Mouse (Mus musculus) lung, embryonic 15.5 days (tissue): ENCODE data around the gene Pnpla2. TPM values are rescaled to one million over a fixed set of nuclear protein-coding genes. Genes with fewer than 3 reads are reported as not detected.

ENCODE experiments used
- ATAC-seq: fragments of 200-750 bp; cut with Nextera tagmentation; 2 replicates; pipeline ENCODE4 v1.8.0; 2017; ENCODE audit warnings: moderate number of reproducible peaks, borderline replicate concordance; ENCODE audit not compliant: low FRiP score, low TSS enrichment; ENCODE audit errors: extremely low read depth
- H3K27ac ChIP-seq: fragments of 300-500 bp; sonication (generic); 2 replicates; pipeline ENCODE4 v1.5.1; 2015; ENCODE audit warnings: moderate library complexity, mild to moderate bottlenecking, inconsistent platforms
- H3K27me3 ChIP-seq: fragments of 300-500 bp; sonication (generic); 2 replicates; pipeline ENCODE4 v1.6.1; 2015; ENCODE audit warnings: inconsistent platforms
- H3K36me3 ChIP-seq: fragments of 300-500 bp; sonication (generic); 2 replicates; pipeline ENCODE4 v1.6.1; 2015; ENCODE audit warnings: inconsistent platforms
- H3K4me1 ChIP-seq: fragments of 300-500 bp; sonication (generic); 2 replicates; pipeline ENCODE4 v1.6.1; 2015; ENCODE audit warnings: inconsistent platforms
- H3K4me2 ChIP-seq: fragments of 300-500 bp; sonication (generic); 2 replicates; pipeline ENCODE4 v1.6.1; 2015; ENCODE audit warnings: inconsistent platforms, mild to moderate bottlenecking, moderate library complexity
- H3K4me3 ChIP-seq: fragments of 300-500 bp; sonication (generic); 2 replicates; pipeline ENCODE4 v1.5.1; 2015; ENCODE audit warnings: mild to moderate bottlenecking, inconsistent platforms
- H3K9ac ChIP-seq: fragments of 300-500 bp; sonication (generic); 2 replicates; pipeline ENCODE4 v1.6.1; 2015; ENCODE audit warnings: inconsistent platforms
- H3K9me3 ChIP-seq: fragments of 300-500 bp; sonication (generic); 2 replicates; pipeline ENCODE4 v1.6.1; 2016; ENCODE audit warnings: inconsistent platforms
- WGBS: fragments of 180-500 bp; shearing (Covaris S2); methylation state at CpG from one replicate; pipeline ENCODE4 v1.1.7; 2015; 5-methylcytosine and 5-hydroxymethylcytosine counted together
- polyA plus RNA-seq: library from polyadenylated mRNA; unstranded; fragments of >200 nt; fragmentation: Nextera tagmentation; extraction: Ambion mirVana; gene quantifications from 2 replicates; pipeline ENCODE4 v1.2.1, GENCODE M21; 2015

Pnpla2 gene
- polyA plus RNA-seq, 1 experiment from 2014 or later = 41.6 TPM

GRCm38 (mm10) chr7:141501820-141502555 lies 47.0 kb downstream of the Pnpla2 start:
- no peaks in the 10 kb centered on the region for H3K9me3 ChIP-seq
- no peaks in the 10 kb centered on the region for H3K27me3 ChIP-seq
- no peak overlapping the region for H3K9ac ChIP-seq
- WGBS = 81% methylated on average over 7 of the region's 7 CpGs
- ATAC-seq = no peak
- H3K27ac ChIP-seq = no peak overlapping the region
- H3K36me3 ChIP-seq = no peaks in the 10 kb centered on the region
- H3K4me2 ChIP-seq = no peak overlapping the region
- H3K4me1 ChIP-seq = no peaks in the 10 kb centered on the region
- no peak overlapping the region for H3K4me3 ChIP-seq

- Histone ChIP-seq H3K9ac (no peak overlapping the region), H3K4me3 (no peak overlapping the region), H3K36me3 (no peaks in the 10 kb centered on the region), H3K27me3 (no peaks in the 10 kb centered on the region), H3K27ac (no peak overlapping the region), H3K9me3 (no peaks in the 10 kb centered on the region), H3K4me1 (no peaks in the 10 kb centered on the region), H3K4me2 (no peak overlapping the region)
- no peak for ATAC-seq
- 88% methylated on average over 5 of the region's 5 CpGs for WGBS
Observed at GRCm38 (mm10) chr7:141502556-141502905, 47.5 kb downstream of the Pnpla2 start.

GRCm38 (mm10) chr7:141506278-141506677 lies 51.3 kb downstream of the Pnpla2 start:
- Histone ChIP-seq H3K9ac (no peak overlapping the region), H3K27ac (no peak overlapping the region), H3K4me1 (no peaks in the 10 kb centered on the region), H3K36me3 (0 out of 2 replicates have a peak, but pooled peaks cover 4% of the 10 kb centered on the region), H3K9me3 (no peaks in the 10 kb centered on the region), H3K27me3 (no peaks in the 10 kb centered on the region), H3K4me2 (no peak overlapping the region), H3K4me3 (no peak overlapping the region)
- WGBS = 67% methylated on average over 2 of the region's 2 CpGs
- no peak for ATAC-seq

- Histone ChIP-seq H3K36me3 (0 out of 2 replicates have a peak, but pooled peaks cover 4% of the 10 kb centered on the region), H3K9ac (no peak overlapping the region), H3K27ac (no peak overlapping the region), H3K9me3 (no peaks in the 10 kb centered on the region), H3K4me1 (no peaks in the 10 kb centered on the region), H3K4me2 (no peak overlapping the region), H3K4me3 (no peak overlapping the region), H3K27me3 (no peaks in the 10 kb centered on the region)
- no peak for ATAC-seq
Observed at GRCm38 (mm10) chr7:141508160-141508559, 53.2 kb downstream of the Pnpla2 start.

- 83% methylated on average over 5 of the region's 5 CpGs for WGBS
- H3K27ac ChIP-seq = no peak overlapping the region
Observed at GRCm38 (mm10) chr7:141510196-141510595, 55.2 kb downstream of the Pnpla2 start.

More at GRCm38 (mm10) chr7:141510196-141510595, 55.2 kb downstream of the Pnpla2 start:
- H3K4me3 ChIP-seq = no peak overlapping the region
- no peak for ATAC-seq
- H3K27me3 ChIP-seq = no peaks in the 10 kb centered on the region
- no peak overlapping the region for H3K4me2 ChIP-seq
- no peak overlapping the region for H3K9ac ChIP-seq
- H3K9me3 ChIP-seq = no peaks in the 10 kb centered on the region
- no peaks in the 10 kb centered on the region for H3K4me1 ChIP-seq
- H3K36me3 ChIP-seq = 0 out of 2 replicates have a peak, but pooled peaks cover 4% of the 10 kb centered on the region

Other genes with a start within 250 kb of the Pnpla2 start
- gene Lmntd2, start 241.1 kb upstream of the Pnpla2 start, polyA plus RNA-seq = 1.1 and 1.3 TPM in 2 replicates
- 59.7 and 62.6 TPM in 2 replicates for gene Rassf7, start 239.3 kb upstream of the Pnpla2 start, polyA plus RNA-seq
- 71.8 and 71.9 TPM in 2 replicates for gene Phrf1, start 226.4 kb upstream of the Pnpla2 start, polyA plus RNA-seq
- gene Irf7, start 188.7 kb upstream of the Pnpla2 start, polyA plus RNA-seq = 3.0 and 4.6 TPM in 2 replicates
- not detected in 2 replicates for gene Cdhr5, start 178.4 kb upstream of the Pnpla2 start, polyA plus RNA-seq
- gene Sct, start 176.1 kb upstream of the Pnpla2 start, polyA plus RNA-seq = 2.3 and 2.6 TPM in 2 replicates
- gene Drd4, start 163.2 kb upstream of the Pnpla2 start, polyA plus RNA-seq = 0.49 and 0.57 TPM in 2 replicates
- 56.0 and 56.2 TPM in 2 replicates for gene Deaf1, start 127.5 kb upstream of the Pnpla2 start, polyA plus RNA-seq
- 42.3 and 45.8 TPM in 2 replicates for gene Tmem80, start 127.5 kb upstream of the Pnpla2 start, polyA plus RNA-seq
- 29.1 and 29.8 TPM in 2 replicates for gene Eps8l2, start 116.3 kb upstream of the Pnpla2 start, polyA plus RNA-seq
- 281 and 293 TPM in 2 replicates for gene Taldo1, start 63.0 kb upstream of the Pnpla2 start, polyA plus RNA-seq
- gene Gatd1, start 41.1 kb upstream of the Pnpla2 start, polyA plus RNA-seq = 50.8 and 51.8 TPM in 2 replicates
- 0.52 and 0.90 TPM in 2 replicates for gene Cend1, start 25.7 kb upstream of the Pnpla2 start, polyA plus RNA-seq
- gene Slc25a22, start 17.3 kb upstream of the Pnpla2 start, polyA plus RNA-seq = 24.9 and 25.1 TPM in 2 replicates
- gene Pidd1, start 11.2 kb upstream of the Pnpla2 start, polyA plus RNA-seq = 14.4 and 15.8 TPM in 2 replicates
- gene Rplp2, start 7.8 kb upstream of the Pnpla2 start, polyA plus RNA-seq = 1,155 and 1,294 TPM in 2 replicates
- gene Cracr2b, start 5.9 kb downstream of the Pnpla2 start, polyA plus RNA-seq = 35.6 and 40.8 TPM in 2 replicates
- gene Cd151, start 12.2 kb downstream of the Pnpla2 start, polyA plus RNA-seq = 24.4 and 30.7 TPM in 2 replicates
- gene Polr2l, start 19.9 kb downstream of the Pnpla2 start, polyA plus RNA-seq = 66.9 and 69.2 TPM in 2 replicates
- gene Tspan4, start 20.0 kb downstream of the Pnpla2 start, polyA plus RNA-seq = 96.9 and 100 TPM in 2 replicates
- gene Chid1, start 84.7 kb downstream of the Pnpla2 start, polyA plus RNA-seq = 39.5 and 40.9 TPM in 2 replicates
- 69.1 and 73.4 TPM in 2 replicates for gene Ap2a2, start 107.0 kb downstream of the Pnpla2 start, polyA plus RNA-seq
- gene Muc6, start 200.1 kb downstream of the Pnpla2 start, polyA plus RNA-seq = 0.07 and 0.11 TPM in 2 replicates
- gene Muc2, start 235.1 kb downstream of the Pnpla2 start, polyA plus RNA-seq = 0.08 and 0.37 TPM in 2 replicates